Mouse (Mus musculus): Measurements from ENCODE around the gene Mettl3. TPM values are rescaled to one million over a fixed set of nuclear protein-coding genes. Genes with fewer than 3 reads are reported as not detected.

The Mettl3 gene
- 40.5 TPM for polyA plus RNA-seq (2014; fragmentation: Illumina TruSeq; extraction: RNeasy Lipid Tissue Mini Kit (QIAGEN cat#74804); ENCODE audit: low read depth, low replicate concordance)

GRCm38 (mm10) chr14:52304644-52305271, at the start of gene Mettl3:
TSS of gene Mettl3 (minus strand) at chr14:52305128.

GRCm38 (mm10) chr14:52327910-52328812, 23.2 kb upstream of the Mettl3 start, which contains the start of gene Sall2:
TSS of gene Sall2 (minus strand) at chr14:52328762.

GRCm38 (mm10) chr14:52278932-52279746, 25.8 kb downstream of the Mettl3 start, which contains the start of the genes Tox4 and Rab2b:
TSS of gene Tox4 (plus strand) at chr14:52279146.
TSS of gene Rab2b (minus strand) at chr14:52279545.

GRCm38 (mm10) chr14:52257484-52258213, 47.3 kb downstream of the Mettl3 start, which contains the start of gene Chd8:
TSS of gene Chd8 (minus strand) at chr14:52257780.

Other genes with a start within 250 kb of the Mettl3 start
- 361 TPM for gene Hnrnpc, start 201.1 kb downstream of the Mettl3 start, polyA plus RNA-seq (2014; fragmentation: Illumina TruSeq; extraction: RNeasy Lipid Tissue Mini Kit (QIAGEN cat#74804); ENCODE audit: low read depth, low replicate concordance)
- 0.87 TPM for gene Rpgrip1, start 194.4 kb downstream of the Mettl3 start, polyA plus RNA-seq (2014; fragmentation: Illumina TruSeq; extraction: RNeasy Lipid Tissue Mini Kit (QIAGEN cat#74804); ENCODE audit: low read depth, low replicate concordance)
- 75.0 TPM for gene Supt16, start 107.7 kb downstream of the Mettl3 start, polyA plus RNA-seq (2014; fragmentation: Illumina TruSeq; extraction: RNeasy Lipid Tissue Mini Kit (QIAGEN cat#74804); ENCODE audit: low read depth, low replicate concordance)
- 68.3 TPM for gene Chd8, start 47.3 kb downstream of the Mettl3 start, polyA plus RNA-seq (2014; fragmentation: Illumina TruSeq; extraction: RNeasy Lipid Tissue Mini Kit (QIAGEN cat#74804); ENCODE audit: low read depth, low replicate concordance)
- gene Tox4, start 26.0 kb downstream of the Mettl3 start, polyA plus RNA-seq (2014; fragmentation: Illumina TruSeq; extraction: RNeasy Lipid Tissue Mini Kit (QIAGEN cat#74804); ENCODE audit: low read depth, low replicate concordance) = 48.2 TPM
- 88.1 TPM for gene Rab2b, start 25.6 kb downstream of the Mettl3 start, polyA plus RNA-seq (2014; fragmentation: Illumina TruSeq; extraction: RNeasy Lipid Tissue Mini Kit (QIAGEN cat#74804); ENCODE audit: low read depth, low replicate concordance)
- gene Sall2, start 23.6 kb upstream of the Mettl3 start, polyA plus RNA-seq (2014; fragmentation: Illumina TruSeq; extraction: RNeasy Lipid Tissue Mini Kit (QIAGEN cat#74804); ENCODE audit: low read depth, low replicate concordance) = 4.6 TPM
- gene Olfr1513, start 51.3 kb upstream of the Mettl3 start, polyA plus RNA-seq (2014; fragmentation: Illumina TruSeq; extraction: RNeasy Lipid Tissue Mini Kit (QIAGEN cat#74804); ENCODE audit: low read depth, low replicate concordance) = not detected
- not detected for gene Olfr1512, start 74.0 kb upstream of the Mettl3 start, polyA plus RNA-seq (2014; fragmentation: Illumina TruSeq; extraction: RNeasy Lipid Tissue Mini Kit (QIAGEN cat#74804); ENCODE audit: low read depth, low replicate concordance)
- gene Olfr1511, start 92.3 kb upstream of the Mettl3 start, polyA plus RNA-seq (2014; fragmentation: Illumina TruSeq; extraction: RNeasy Lipid Tissue Mini Kit (QIAGEN cat#74804); ENCODE audit: low read depth, low replicate concordance) = not detected
- not detected for gene Olfr1510, start 109.2 kb upstream of the Mettl3 start, polyA plus RNA-seq (2014; fragmentation: Illumina TruSeq; extraction: RNeasy Lipid Tissue Mini Kit (QIAGEN cat#74804); ENCODE audit: low read depth, low replicate concordance)
- gene Olfr1509, start 137.9 kb upstream of the Mettl3 start, polyA plus RNA-seq (2014; fragmentation: Illumina TruSeq; extraction: RNeasy Lipid Tissue Mini Kit (QIAGEN cat#74804); ENCODE audit: low read depth, low replicate concordance) = not detected
- not detected for gene Olfr1508, start 162.4 kb upstream of the Mettl3 start, polyA plus RNA-seq (2014; fragmentation: Illumina TruSeq; extraction: RNeasy Lipid Tissue Mini Kit (QIAGEN cat#74804); ENCODE audit: low read depth, low replicate concordance)
- not detected for gene Olfr1507, start 190.6 kb upstream of the Mettl3 start, polyA plus RNA-seq (2014; fragmentation: Illumina TruSeq; extraction: RNeasy Lipid Tissue Mini Kit (QIAGEN cat#74804); ENCODE audit: low read depth, low replicate concordance)